Mouse (Mus musculus): Measurements from ENCODE around the gene Wdr18.

Wdr18 gene

GRCm38 (mm10) chr10:79977324-79977723 is 17.4 kb downstream of the Wdr18 start:
- DNase-seq (ENCODE audit: low spot score), result no peak

GRCm38 (mm10) chr10:79978061-79978460 is 18.1 kb downstream of the Wdr18 start:
- no peak for DNase-seq (ENCODE audit: low spot score)

- no peak for DNase-seq (ENCODE audit: low spot score)
Observed at GRCm38 (mm10) chr10:79979401-79980155, 19.6 kb downstream of the Wdr18 start.

GRCm38 (mm10) chr10:79983205-79983604 is 23.3 kb downstream of the Wdr18 start:
- DNase-seq (ENCODE audit: low spot score), result no peak

GRCm38 (mm10) chr10:79983670-79984069 is 23.7 kb downstream of the Wdr18 start:
- DNase-seq (ENCODE audit: low spot score), result peak; percentile 57

GRCm38 (mm10) chr10:79984195-79984816 is 24.4 kb downstream of the Wdr18 start, which contains the start of gene Tmem259:
Gene Tmem259, minus strand, starts transcription at chr10:79984330.
- peak; percentile 90 for DNase-seq (ENCODE audit: low spot score)

- DNase-seq (ENCODE audit: low spot score), result peak; percentile 99
Observed at GRCm38 (mm10) chr10:79984871-79985270, 24.9 kb downstream of the Wdr18 start.

GRCm38 (mm10) chr10:79985334-79986231 is 25.6 kb downstream of the Wdr18 start:
- DNase-seq (ENCODE audit: low spot score), result peak; percentile 82

- peak; percentile 74 for DNase-seq (ENCODE audit: low spot score)
Observed at GRCm38 (mm10) chr10:79986232-79986878, 26.4 kb downstream of the Wdr18 start.

- peak; percentile 93 for DNase-seq (ENCODE audit: low spot score)
Observed at GRCm38 (mm10) chr10:79986963-79987362, 27.0 kb downstream of the Wdr18 start.

GRCm38 (mm10) chr10:79987771-79988505 is 28.0 kb downstream of the Wdr18 start:
- peak; percentile 14 for DNase-seq (ENCODE audit: low spot score)

GRCm38 (mm10) chr10:79988506-79989271 is 28.7 kb downstream of the Wdr18 start, which contains the start of gene Cnn2:
Gene Cnn2, plus strand, starts transcription at chr10:79988584.
- DNase-seq (ENCODE audit: low spot score), result peak; percentile 85

- no peak for DNase-seq (ENCODE audit: low spot score)
Observed at GRCm38 (mm10) chr10:79989272-79989786, 29.4 kb downstream of the Wdr18 start.

GRCm38 (mm10) chr10:79989870-79990269 is 29.9 kb downstream of the Wdr18 start:
- peak; percentile 79 for DNase-seq (ENCODE audit: low spot score)

GRCm38 (mm10) chr10:79991099-79991498 is 31.1 kb downstream of the Wdr18 start:
- DNase-seq (ENCODE audit: low spot score), result no peak

- no peak for DNase-seq (ENCODE audit: low spot score)
Observed at GRCm38 (mm10) chr10:79991548-79991947, 31.6 kb downstream of the Wdr18 start.

GRCm38 (mm10) chr10:79994397-79995115 is 34.6 kb downstream of the Wdr18 start:
- peak; percentile 59 for DNase-seq (ENCODE audit: low spot score)

- no peak for DNase-seq (ENCODE audit: low spot score)
Observed at GRCm38 (mm10) chr10:79995636-79996035, 35.7 kb downstream of the Wdr18 start.

- peak; percentile 97 for DNase-seq (ENCODE audit: low spot score)
Observed at GRCm38 (mm10) chr10:79996272-79997033, 36.5 kb downstream of the Wdr18 start, which contains the start of gene Abca7. Gene Abca7, plus strand, starts transcription at chr10:79996494.
